Mouse (Mus musculus): Measurements from ENCODE around the gene Akr1c20.

Akr1c20 gene

GRCm38 (mm10) chr13:4523201-4523838 lies at the start of gene Akr1c20:
Akr1c20 (minus strand) TSS chr13:4523345.
- in situ Hi-C loops (cut with MseI, MboI) = no loop called here

GRCm38 (mm10) chr13:4565996-4566395 lies 42.9 kb upstream of the Akr1c20 start:
- in situ Hi-C loops (cut with MseI, MboI) = no loop called here

- in situ Hi-C loops (cut with MseI, MboI) = no loop called here
Observed at GRCm38 (mm10) chr13:4560500-4560899, 37.4 kb upstream of the Akr1c20 start.

- in situ Hi-C loops (cut with MseI, MboI) = no loop called here
Observed at GRCm38 (mm10) chr13:4559143-4559542, 36.0 kb upstream of the Akr1c20 start.

GRCm38 (mm10) chr13:4514811-4515210 lies 8.3 kb downstream of the Akr1c20 start:
- in situ Hi-C loops (cut with MseI, MboI) = no loop called here

GRCm38 (mm10) chr13:4467896-4468295 lies 55.2 kb downstream of the Akr1c20 start:
- in situ Hi-C loops (cut with MseI, MboI) = no loop called here

GRCm38 (mm10) chr13:4465641-4466040 lies 57.5 kb downstream of the Akr1c20 start:
- in situ Hi-C loops (cut with MseI, MboI) = no loop called here
